Mouse (Mus musculus): ENCODE data around the gene Olfr346.

Olfr346 gene

DNA sequence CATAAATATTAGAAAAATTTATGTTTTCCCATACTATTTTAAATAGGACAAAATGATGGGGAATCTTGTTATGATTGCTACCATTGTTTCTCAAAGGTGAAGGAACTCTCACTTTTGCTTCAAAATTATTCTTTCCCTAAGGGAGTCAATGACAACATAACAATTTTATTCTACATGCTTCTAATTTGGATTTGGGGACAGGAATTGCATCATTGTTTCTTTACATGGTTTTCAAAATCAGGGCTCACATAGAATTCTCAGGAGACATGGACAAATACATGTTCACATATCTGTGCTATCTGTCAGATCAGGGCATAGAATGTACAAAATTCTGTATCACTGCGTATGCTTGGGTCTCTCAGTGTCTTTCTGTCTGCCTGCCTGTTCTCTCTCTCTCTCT is at the start of gene Olfr346:
Gene Olfr346 (plus strand): TSS at position 301 of the 400 bp plus-strand sequence.
- no peak for DNase-seq (ENCODE audit: extremely low read depth, low read depth)

DNA sequence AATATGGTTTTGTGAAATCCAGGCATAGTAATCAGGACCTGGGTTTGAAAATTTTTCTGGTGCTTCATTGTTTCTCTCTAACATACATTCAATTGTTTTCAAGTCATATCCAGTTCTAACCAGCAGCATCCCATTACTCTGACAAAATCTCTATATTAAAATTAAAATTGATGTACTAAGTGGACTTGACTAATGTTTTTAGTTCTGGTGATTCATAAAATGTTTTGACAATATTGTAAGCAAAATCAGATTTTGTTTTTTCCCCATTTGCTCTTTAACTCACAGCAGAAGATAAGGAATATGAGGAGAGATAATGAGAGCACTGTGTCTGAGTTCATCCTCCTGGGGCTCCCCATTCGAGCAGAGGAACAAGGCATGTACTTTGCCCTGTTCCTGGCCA is 45.8 kb upstream of the Olfr346 start, which contains the start of gene Olfr345:
Gene Olfr345 (plus strand): TSS at position 301 of the 400 bp plus-strand sequence.
- no peak for DNase-seq (ENCODE audit: extremely low read depth, low read depth)

DNA sequence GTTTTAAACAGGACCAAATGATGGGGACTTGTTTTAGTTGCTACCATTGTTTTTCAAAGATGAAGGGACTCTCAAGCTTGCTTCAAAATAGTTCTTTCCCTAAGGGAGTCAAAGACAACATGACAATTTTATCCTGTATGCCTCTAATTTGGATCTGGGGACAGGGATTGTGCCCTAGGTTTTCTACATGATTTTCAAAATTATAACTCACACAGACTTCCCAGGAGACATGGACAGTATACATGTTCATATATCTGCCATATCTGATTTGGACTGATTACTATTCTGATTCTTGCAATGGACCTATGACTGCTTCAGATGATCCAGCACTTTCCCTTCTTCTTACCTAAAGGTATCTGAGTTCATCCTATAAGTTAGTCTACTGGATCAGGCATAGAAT is 46.0 kb downstream of the Olfr346 start, which contains the start of gene Olfr347:
Gene Olfr347 (plus strand): TSS at position 301 of the 400 bp plus-strand sequence.
- DNase-seq (ENCODE audit: extremely low read depth, low read depth): no peak

DNA sequence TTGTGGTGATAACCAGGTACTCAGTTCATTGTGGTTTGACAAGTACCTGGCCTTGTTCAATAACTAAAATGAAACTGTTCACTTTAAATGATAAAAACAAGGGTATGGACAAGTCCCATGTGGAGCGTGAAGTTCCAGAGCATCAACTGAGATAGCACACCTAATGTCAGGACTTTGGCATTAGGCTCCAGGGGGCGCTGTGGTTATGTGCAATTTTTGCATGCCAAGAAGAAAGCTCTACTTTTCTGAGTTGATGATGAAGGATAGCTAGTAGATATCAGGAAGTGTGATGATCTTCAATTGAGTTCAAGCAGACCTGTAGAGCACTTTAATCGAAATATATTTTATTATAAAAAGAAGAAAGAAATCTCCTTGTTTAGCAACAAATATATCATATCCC is 50.6 kb downstream of the Olfr346 start:
- DNase-seq (ENCODE audit: extremely low read depth, low read depth): no peak

Data from MEL-GATA-1-ER (cell line).